Mouse (Mus musculus): ENCODE results near the gene Parg.

The Parg gene

DNA sequence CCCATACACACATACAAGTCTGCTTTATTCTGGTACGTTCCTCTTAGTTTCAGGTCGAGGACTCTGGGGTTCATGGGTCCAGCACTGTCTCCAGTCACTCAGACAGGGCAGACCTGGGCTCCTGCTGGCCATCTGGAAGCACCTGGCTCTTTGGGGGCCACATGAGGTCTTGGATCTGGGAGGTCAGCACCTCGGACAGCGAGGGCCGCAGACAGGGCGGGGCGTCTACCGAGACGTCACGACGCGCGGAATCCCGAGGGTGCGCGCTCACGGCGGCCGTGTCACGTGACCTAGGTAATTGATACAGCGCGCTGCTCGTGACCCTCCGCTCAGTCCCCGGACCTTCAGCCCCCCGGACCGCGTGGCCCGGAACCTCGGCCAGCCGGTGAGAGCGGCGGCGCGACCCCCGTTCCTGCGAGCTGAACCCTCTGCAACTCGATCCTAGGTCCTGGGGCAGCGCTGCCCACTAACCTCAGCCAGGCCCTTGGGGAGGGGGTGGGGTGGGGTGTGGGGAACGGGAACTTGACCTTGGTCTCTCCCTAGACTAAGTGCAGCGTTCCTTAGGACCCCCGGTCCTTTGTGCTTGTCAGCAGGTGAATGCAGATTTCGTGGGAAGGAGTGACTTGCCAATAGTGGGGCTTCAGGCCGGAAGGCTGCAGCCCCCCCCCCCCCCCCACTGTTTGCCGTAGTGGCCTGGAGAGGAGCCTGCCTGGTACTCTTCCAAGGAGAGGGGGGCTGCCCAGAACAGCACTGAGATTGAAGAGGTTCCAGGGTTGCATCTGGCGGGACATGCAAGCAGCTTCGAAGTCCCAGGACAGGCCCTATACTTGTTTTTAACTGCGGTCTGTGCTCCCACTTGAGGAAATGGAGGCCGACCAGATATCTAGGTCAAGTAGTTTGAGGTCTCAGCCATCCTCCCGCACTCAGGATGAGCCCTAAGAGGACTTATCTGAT is 120.3 kb downstream of the Parg start, which contains the start of gene Ogdhl:
Gene Ogdhl, plus strand, starts transcription at position 288 of the 954 bp plus-strand sequence.
- peak; percentile 16 to 26 for DNase-seq

DNA sequence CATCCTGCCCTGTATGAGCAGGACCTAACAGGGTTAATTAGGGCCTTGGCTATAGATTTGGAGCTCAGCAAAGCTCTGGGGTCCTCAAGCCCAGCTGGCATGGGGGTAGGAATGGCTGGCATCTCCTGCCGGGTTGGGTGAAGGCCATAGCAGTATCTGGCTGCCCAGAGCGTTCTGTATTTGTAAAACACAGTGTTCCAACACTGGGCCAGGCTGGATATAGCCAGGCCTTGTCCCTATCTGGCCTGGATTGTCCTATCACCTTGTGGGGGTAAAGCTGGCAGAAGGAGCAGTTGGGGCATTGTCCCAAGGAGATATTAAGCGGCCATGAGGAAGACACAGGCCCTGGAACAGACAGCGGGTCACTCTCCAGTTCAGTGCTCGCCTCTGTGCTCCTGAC is 121.5 kb downstream of the Parg start:
- DNase-seq = no peak

DNA sequence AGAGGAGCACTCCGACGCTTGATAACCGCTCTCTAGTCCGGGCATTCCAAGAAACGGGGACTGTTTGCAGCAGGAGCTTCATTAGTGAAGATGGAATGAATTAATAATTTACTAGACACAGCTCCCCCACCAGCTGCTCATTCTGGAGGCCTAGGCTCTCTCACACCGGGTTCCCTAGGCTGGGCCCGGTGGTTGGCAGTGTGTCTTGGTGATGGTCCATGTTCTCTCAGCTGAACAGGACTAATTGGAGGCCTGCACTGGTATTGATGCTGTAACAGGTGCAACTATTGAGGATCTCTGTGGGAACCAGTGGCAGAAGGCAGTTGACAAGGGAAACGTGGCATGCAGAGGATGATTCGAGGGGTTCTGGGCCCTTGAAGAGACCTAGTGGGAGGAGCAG is 125.6 kb downstream of the Parg start:
- no peak for DNase-seq

DNA sequence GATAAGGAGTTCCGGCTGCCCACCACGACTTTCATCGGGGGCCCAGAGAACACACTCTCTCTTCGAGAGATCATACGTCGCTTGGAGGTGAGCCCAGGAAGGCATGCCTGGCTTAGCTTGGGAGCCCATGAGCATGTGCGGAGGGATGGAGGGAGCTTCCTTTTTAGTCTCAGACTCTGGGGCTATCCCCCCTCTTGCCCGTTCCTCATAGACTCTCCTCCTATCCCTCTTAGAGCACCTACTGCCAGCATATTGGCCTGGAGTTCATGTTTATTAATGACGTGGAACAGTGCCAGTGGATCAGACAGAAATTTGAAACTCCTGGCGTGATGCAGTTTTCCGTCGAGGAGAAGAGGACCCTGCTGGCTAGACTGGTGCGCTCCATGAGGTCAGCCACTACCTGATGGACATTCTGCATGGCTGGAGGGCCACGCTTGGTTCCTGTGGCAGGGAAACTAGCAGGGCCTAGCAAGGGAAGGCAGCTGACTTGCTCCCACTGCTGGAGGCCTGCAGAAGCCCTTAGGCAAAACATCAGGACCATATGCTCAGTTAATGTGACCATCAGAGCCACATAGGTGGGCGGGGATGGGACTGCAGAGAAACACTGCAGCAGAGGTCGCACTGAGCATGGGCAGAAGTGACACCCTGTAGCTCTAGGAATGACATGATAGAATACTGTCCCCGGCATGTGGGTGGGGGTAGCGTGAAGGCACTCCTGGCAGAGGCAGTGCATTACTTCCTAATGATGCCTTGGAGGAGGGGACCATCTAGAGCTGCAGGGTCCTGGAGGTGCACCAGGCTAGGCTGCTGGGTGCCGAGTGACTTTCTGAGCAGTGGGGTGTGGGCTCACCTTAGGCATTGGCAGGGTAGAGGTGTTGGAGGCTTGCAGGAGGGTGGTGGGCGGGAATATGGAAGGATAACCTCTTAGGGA is 131.0 kb downstream of the Parg start:
- no peak for DNase-seq

DNA sequence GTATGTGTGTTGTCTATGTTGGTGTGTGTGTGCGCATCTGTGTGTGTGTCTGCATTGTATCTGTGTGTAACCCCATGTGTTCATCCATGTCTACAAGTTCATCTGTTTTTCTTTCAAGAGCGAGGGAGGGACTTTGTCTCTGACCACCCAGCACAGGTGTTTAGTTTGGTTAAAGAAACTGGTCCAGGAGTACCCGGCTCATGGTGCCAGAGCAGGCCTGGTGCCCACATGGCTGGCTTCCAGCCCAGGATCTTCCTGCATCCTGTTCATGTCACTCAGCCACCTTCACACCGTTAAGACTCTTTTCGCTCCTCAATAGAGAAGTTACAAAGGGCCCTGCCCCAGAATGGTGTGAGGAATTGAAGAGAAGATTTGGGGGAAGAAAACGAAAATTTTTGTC is 134.3 kb downstream of the Parg start:
- no peak for DNase-seq

DNA sequence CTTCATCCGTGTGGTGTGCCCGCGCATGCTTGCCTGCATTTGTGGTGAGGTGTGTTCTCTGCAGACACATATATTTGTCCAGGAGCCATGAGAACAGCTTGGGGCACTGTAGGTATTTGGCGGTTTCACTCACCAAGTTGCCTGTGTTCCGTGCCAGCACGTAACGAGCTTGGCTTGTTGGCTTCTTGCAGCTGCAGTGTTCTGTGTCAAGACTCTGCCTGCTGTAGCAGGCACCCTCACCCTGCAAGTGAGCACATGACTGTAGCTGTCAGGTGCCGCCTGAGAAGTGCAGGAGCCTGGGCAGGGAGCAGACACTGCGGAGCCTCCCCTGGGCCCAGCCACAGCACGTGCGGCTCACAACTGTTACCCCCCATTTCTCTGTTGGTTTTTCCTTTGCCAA is 134.8 kb downstream of the Parg start:
- no peak for DNase-seq

DNA sequence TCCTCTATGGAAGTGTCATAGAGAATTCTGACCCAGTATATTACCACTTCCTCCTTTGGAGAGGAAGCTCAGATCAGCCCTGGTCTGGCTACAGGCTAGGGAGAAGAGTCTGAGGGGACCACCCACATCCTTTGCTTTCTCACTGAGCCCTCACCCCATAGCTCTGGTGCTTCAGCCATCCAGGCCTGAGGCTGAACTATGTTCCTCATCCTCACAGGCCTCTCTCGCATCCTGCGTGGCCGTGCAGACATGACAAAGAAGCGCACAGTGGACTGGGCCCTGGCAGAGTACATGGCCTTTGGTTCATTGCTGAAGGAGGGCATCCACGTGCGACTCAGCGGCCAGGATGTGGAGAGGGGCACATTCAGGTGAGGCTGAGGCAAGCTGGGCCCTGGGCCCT is 140.1 kb downstream of the Parg start:
- DNase-seq = no peak

DNA sequence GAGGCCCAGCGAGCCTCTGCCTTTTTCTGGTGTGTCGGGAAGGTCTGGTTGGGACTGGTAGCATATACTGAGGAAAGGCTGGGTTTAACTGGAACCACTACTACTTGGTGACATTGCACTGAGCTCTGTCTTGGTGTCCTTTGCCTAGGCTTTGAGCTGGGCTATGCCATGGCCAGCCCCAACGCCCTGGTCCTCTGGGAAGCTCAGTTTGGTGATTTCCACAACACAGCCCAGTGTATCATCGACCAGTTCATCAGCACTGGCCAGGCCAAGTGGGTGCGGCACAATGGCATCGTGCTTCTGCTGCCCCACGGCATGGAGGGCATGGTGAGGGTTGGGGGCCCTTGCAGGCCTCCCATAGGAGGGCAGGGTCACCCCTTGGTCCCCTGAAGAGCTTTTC is 142.4 kb downstream of the Parg start:
- DNase-seq = no peak

DNA sequence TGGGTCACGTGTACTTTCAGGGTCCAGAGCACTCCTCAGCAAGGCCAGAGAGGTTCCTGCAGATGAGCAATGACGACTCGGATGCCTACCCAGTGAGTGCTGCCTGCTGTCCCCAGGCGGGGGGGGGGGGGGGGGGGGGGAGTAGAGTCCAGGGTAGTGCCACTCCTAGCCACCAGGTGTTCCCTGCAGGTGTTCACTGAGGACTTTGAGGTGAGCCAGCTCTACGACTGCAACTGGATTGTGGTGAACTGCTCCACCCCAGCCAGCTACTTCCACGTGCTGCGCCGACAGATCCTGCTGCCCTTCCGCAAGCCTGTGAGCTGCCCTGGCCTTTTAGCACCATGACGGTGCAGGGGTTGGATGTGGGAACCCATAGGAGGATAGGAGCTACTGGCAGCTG is 142.9 kb downstream of the Parg start:
- no peak for DNase-seq

Measured in thymus, adult 18-20 months (tissue).